Mouse (Mus musculus): ENCODE measurements at regions not wholly inside any gene's neighbourhood (a gene's known extent, or its start where the extent isn't known, plus 50 kb on each side); places are given as distances from the start of the nearest gene placed in this dataset.

DNA sequence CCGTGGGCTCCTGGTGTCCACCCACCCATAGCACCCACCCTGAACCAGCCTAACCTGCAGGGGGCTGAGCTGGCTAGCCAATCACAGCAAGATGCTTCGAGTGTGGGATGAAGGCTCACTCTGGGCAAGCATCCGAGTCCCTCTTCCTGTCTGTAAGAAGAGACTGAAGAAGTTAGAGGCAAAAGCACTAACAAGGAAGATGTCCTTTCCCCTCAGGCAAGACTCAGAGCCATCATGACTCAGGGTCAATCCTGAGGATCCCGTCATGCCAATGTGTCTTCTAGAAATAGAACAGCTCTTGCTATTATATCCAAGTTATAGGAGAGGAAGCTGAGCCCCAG is 163.6 kb downstream of the Trim29 start:
- Histone ChIP-seq H3K36me3 (ENCODE audit: control insufficient read depth, insufficient read depth, low read length) (no peaks in the 10 kb centered on the region), H3K4me3 (ENCODE audit: low read depth, low read length) (no peak overlapping the region), H3K27ac (ENCODE audit: low read length) (no peak overlapping the region), H3K9ac (ENCODE audit: low read depth, low read length) (no peak overlapping the region), H3K4me1 (ENCODE audit: control insufficient read depth, insufficient read depth, low read length) (peaks cover 9% of the 10 kb centered on the region; the same call in 1 of the 2 replicates), H3K4me2 (ENCODE audit: low read length) (no peak overlapping the region), H3K27me3 (ENCODE audit: control insufficient read depth, insufficient read depth, low read depth, low read length) (no peaks in the 10 kb centered on the region), H3K9me3 (replicated peaks; ENCODE audit: control insufficient read depth, low read length, poor library complexity, severe bottlenecking) (no peaks in the 10 kb centered on the region)
- WGBS = 72% methylated on average over 4 of the region's 4 CpGs
- no peak for ATAC-seq

DNA sequence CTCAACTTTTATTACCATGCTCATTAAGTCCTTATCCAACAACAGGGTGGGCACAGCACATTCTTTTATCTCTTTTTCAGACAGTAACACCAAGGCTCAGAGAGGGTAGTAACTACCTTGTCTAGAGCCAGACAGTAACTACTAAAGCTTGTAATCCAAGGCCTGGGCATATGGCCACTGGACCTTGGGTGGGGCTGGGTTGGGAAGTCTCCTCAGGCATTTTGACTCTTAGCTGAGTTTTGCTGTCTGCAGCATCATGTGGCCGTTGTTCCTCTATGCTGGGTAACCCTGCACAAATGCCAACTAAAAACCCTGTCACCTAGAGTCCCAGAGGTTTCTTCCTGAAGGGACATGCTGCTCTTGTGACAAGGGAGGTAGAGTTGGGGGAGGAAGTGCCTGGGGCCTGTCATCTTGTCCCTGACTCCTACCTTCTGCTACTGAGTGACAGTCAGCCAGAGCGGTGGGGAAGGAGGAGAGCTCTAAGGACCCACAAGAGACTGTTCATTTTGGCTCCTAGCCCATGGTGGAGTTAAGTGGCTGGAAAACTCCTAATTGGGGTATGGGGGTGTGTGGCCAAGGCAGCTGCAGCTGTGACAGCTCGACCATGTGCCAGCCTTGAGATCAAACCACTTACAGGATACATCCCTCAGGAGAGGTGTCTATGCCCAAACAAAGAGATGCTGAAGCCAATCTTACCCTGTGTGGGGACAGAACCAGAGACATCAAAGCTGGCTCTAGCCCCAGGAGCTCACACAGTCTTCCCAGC is 170.4 kb downstream of the Trim29 start:
- 66% methylated on average over 3 of the region's 3 CpGs for WGBS
- Histone ChIP-seq H3K4me1 (ENCODE audit: control insufficient read depth, insufficient read depth, low read length) (no peaks in the 10 kb centered on the region), H3K27me3 (ENCODE audit: control insufficient read depth, insufficient read depth, low read depth, low read length) (no peaks in the 10 kb centered on the region), H3K4me3 (ENCODE audit: low read depth, low read length) (no peak overlapping the region), H3K9me3 (replicated peaks; ENCODE audit: control insufficient read depth, low read length, poor library complexity, severe bottlenecking) (no peaks in the 10 kb centered on the region), H3K36me3 (ENCODE audit: control insufficient read depth, insufficient read depth, low read length) (no peaks in the 10 kb centered on the region), H3K27ac (ENCODE audit: low read length) (no peak overlapping the region), H3K4me2 (ENCODE audit: low read length) (no peak overlapping the region), H3K9ac (ENCODE audit: low read depth, low read length) (no peak overlapping the region)
- ATAC-seq = no peak

DNA sequence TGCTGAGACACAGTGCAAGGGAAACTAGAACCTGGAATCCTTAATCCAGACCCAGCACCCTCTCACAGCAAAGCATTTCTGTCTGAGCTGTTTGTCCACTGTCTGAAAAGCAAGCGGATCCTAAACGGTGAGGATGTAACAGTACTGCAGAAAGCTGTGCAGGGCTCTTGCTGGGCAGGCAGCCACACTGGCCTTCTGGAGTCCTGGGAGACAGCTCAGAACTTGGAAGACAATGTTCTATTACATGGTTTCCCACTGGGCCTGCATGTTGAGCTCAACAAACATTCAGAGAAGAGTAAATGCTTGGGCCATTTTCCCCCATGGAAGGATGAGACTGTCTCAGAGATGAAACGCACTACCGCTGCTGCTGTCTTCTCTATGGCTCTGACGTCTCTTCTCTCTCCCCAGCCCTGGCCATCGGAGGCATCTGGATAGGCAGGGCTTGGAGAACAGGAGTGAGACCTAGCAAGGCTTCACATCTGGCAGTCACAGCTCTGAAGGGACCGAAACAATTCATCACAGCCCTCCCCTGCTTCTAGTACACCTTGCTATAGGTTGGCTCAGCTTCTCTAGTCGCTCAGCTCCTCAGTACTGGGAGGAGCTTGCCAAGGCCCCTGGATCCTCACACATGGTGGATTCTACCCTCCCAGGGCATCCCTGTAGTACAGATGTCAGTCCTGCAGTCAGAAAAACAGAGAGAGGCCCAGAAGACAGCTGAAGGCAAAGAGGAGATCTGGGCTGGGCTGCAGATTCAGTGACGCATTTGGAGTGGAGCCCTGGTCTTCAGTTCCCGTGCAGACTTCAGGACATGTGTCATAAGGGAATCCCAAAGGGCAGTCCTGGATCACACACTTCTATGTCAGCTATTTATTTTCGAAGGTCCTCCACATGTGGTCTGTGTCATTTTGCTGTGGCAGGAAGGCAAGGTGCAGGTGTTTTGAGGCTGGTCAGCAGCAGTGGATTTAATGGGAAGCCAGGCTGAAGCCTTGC is 171.7 kb downstream of the Trim29 start:
- no peak overlapping the region for H3K27ac ChIP-seq (ENCODE audit: low read length)
- WGBS = 74% methylated on average over 11 of the region's 11 CpGs
- H3K4me2 ChIP-seq (ENCODE audit: low read length) = no peak overlapping the region
- no peak for ATAC-seq
- no peaks in the 10 kb centered on the region for H3K9me3 ChIP-seq (replicated peaks; ENCODE audit: control insufficient read depth, low read length, poor library complexity, severe bottlenecking)
- H3K9ac ChIP-seq (ENCODE audit: low read depth, low read length) = no peak overlapping the region
- no peaks in the 10 kb centered on the region for H3K4me1 ChIP-seq (ENCODE audit: control insufficient read depth, insufficient read depth, low read length)
- H3K4me3 ChIP-seq (ENCODE audit: low read depth, low read length) = no peak overlapping the region
- no peaks in the 10 kb centered on the region for H3K27me3 ChIP-seq (ENCODE audit: control insufficient read depth, insufficient read depth, low read depth, low read length)
- H3K36me3 ChIP-seq (ENCODE audit: control insufficient read depth, insufficient read depth, low read length) = no peaks in the 10 kb centered on the region

DNA sequence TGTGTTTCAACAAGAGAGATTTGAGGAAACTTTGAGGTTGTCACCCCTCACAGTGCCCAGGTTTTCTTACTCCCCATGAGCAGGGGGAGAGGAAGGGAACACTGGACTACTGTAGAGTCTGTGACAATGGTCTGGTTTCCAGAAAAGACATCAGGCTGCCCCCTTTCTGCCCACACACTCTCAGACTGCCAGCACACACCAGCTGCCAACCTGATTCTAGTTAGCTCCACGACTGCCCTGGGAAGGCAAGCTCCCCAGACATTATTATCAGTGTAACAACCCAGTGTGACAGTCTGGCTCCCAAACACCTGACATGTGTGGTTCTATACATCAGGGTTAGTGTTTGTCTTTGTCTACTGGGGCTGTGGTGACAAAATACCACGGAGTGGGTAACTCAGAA is 172.5 kb downstream of the Trim29 start:
- Histone ChIP-seq H3K4me3 (ENCODE audit: low read depth, low read length) (no peak overlapping the region), H3K9me3 (replicated peaks; ENCODE audit: control insufficient read depth, low read length, poor library complexity, severe bottlenecking) (no peaks in the 10 kb centered on the region), H3K27ac (ENCODE audit: low read length) (no peak overlapping the region), H3K9ac (ENCODE audit: low read depth, low read length) (no peak overlapping the region), H3K36me3 (ENCODE audit: control insufficient read depth, insufficient read depth, low read length) (no peaks in the 10 kb centered on the region), H3K4me1 (ENCODE audit: control insufficient read depth, insufficient read depth, low read length) (no peaks in the 10 kb centered on the region), H3K4me2 (ENCODE audit: low read length) (no peak overlapping the region), H3K27me3 (ENCODE audit: control insufficient read depth, insufficient read depth, low read depth, low read length) (no peaks in the 10 kb centered on the region)
- 79% methylated on average over 2 of the region's 2 CpGs for WGBS
- no peak for ATAC-seq

DNA sequence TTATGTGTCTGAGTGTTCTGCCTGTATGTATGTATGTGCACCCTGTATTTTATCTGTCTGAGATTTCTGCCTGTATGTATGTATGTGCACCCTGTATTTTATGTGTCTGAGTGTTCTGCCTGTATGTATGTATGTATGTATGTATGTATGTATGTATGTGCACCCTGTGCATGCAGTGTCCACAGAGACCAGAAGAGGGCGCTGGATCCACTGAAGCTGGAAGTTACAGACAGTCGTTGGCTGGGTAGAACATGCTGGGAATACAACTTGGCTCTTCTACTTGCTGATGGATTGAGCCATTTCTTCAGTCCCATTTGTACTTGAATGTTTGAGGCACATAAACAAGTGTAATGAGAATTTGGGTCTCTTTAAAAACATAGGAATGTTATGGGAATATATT is 173.3 kb downstream of the Trim29 start:
- Histone ChIP-seq H3K4me1 (ENCODE audit: control insufficient read depth, insufficient read depth, low read length) (no peaks in the 10 kb centered on the region), H3K27ac (ENCODE audit: low read length) (no peak overlapping the region), H3K9me3 (replicated peaks; ENCODE audit: control insufficient read depth, low read length, poor library complexity, severe bottlenecking) (no peaks in the 10 kb centered on the region), H3K36me3 (ENCODE audit: control insufficient read depth, insufficient read depth, low read length) (no peaks in the 10 kb centered on the region), H3K4me2 (ENCODE audit: low read length) (no peak overlapping the region), H3K4me3 (ENCODE audit: low read depth, low read length) (no peak overlapping the region), H3K9ac (ENCODE audit: low read depth, low read length) (no peak overlapping the region), H3K27me3 (ENCODE audit: control insufficient read depth, insufficient read depth, low read depth, low read length) (no peaks in the 10 kb centered on the region)
- 87% methylated on average over 2 of the region's 2 CpGs for WGBS
- ATAC-seq = no peak

DNA sequence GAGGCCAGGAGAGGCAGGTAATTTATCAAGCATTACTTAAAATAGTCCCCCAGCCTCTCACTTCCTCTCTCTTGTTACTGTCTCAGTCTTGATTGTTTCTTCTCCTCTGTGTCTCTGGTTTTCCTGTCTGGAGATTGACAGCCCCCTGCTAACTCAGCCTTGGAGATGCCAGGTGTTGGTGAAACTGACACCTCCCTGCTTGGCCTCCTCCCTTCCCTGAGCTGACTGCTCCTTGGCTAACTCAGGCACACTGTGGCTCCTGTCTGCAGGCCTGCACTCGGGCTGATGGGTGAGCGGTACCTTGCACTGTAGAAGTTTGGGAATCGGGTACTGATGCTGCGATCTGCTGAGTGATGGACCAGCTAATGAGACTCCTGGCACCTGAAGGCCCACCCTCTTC is 176.1 kb downstream of the Trim29 start:
- H3K9me3 ChIP-seq (replicated peaks; ENCODE audit: control insufficient read depth, low read length, poor library complexity, severe bottlenecking) = no peaks in the 10 kb centered on the region
- no peak overlapping the region for H3K4me2 ChIP-seq (ENCODE audit: low read length)
- H3K27ac ChIP-seq (ENCODE audit: low read length) = no peak overlapping the region
- no peak overlapping the region for H3K4me3 ChIP-seq (ENCODE audit: low read depth, low read length)
- 84% methylated on average over 4 of the region's 4 CpGs for WGBS
- no peak overlapping the region for H3K9ac ChIP-seq (ENCODE audit: low read depth, low read length)
- no peak for ATAC-seq
- peaks cover 4% of the 10 kb centered on the region; the same call in 1 of the 2 replicates for H3K4me1 ChIP-seq (ENCODE audit: control insufficient read depth, insufficient read depth, low read length)
- no peaks in the 10 kb centered on the region for H3K36me3 ChIP-seq (ENCODE audit: control insufficient read depth, insufficient read depth, low read length)
- no peaks in the 10 kb centered on the region for H3K27me3 ChIP-seq (ENCODE audit: control insufficient read depth, insufficient read depth, low read depth, low read length)

DNA sequence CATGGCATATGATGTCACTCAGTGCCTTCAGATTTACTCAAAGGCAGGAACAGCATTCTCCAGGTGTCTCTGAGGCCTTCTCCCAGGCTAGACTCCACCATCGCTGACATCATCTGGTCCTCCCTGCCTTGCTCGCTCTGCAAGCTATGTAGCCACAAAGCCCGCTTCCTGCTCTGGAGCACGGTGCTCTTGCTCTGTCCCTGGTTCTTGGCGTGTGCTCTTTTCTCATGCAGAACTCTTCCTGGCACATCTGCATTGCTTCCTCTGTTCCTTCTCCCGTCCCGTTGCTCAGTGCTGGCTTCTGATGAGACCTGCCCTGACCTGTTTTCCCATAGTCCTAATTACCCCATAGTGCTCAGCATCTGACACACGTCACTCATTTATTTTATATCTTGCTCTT is 178.6 kb downstream of the Trim29 start:
- H3K9ac ChIP-seq (ENCODE audit: low read depth, low read length) = no peak overlapping the region
- H3K9me3 ChIP-seq (replicated peaks; ENCODE audit: control insufficient read depth, low read length, poor library complexity, severe bottlenecking) = no peaks in the 10 kb centered on the region
- H3K4me3 ChIP-seq (ENCODE audit: low read depth, low read length) = no peak overlapping the region
- H3K27ac ChIP-seq (ENCODE audit: low read length) = no peak overlapping the region
- WGBS = 71% methylated on average over 8 of the region's 8 CpGs
- H3K27me3 ChIP-seq (ENCODE audit: control insufficient read depth, insufficient read depth, low read depth, low read length) = no peaks in the 10 kb centered on the region
- peaks cover 4% of the 10 kb centered on the region; the same call in 1 of the 2 replicates for H3K4me1 ChIP-seq (ENCODE audit: control insufficient read depth, insufficient read depth, low read length)
- no peak overlapping the region for H3K4me2 ChIP-seq (ENCODE audit: low read length)
- H3K36me3 ChIP-seq (ENCODE audit: control insufficient read depth, insufficient read depth, low read length) = no peaks in the 10 kb centered on the region
- ATAC-seq = no peak

DNA sequence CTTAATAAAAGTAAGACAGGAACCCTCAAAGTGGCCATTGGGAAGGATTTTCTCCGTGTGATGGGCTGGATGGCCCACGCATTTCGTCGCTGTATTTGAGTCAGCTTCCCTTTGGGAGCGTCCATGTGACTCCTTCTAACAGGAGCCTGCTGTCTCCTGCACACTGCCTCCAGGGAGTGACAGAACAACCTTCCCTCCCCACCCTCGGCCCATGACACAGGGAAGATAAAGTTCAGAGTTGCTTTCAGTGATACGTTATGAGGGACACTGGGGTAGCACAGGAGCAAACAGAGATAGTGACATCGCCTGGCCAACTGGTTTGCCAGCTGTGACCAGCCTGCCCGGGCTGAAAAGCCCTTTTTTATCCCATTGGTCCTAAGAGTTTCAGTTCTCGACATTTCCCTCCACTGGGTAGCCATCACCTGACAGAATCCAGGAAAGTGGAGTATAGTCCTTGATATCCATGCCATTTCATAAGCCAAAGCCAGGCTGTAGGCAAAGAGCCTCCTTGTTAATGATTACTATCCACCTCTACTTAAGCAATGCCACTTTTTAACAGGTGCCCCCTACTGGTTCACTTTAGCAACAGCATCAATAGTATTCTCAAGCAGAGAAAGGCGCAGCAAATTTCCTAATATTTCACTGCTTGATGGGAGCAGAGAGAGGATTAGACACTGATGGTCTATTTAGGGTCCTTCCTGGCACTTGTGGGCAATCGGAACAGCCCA is 180.5 kb downstream of the Trim29 start:
- peaks cover 4% of the 10 kb centered on the region; the same call in 1 of the 2 replicates for H3K4me1 ChIP-seq (ENCODE audit: control insufficient read depth, insufficient read depth, low read length)
- H3K9me3 ChIP-seq (replicated peaks; ENCODE audit: control insufficient read depth, low read length, poor library complexity, severe bottlenecking) = no peaks in the 10 kb centered on the region
- whole genome bisulfite sequencing = 78% methylated on average over 12 of the region's 12 CpGs
- no peaks in the 10 kb centered on the region for H3K27me3 ChIP-seq (ENCODE audit: control insufficient read depth, insufficient read depth, low read depth, low read length)
- H3K4me3 ChIP-seq (ENCODE audit: low read depth, low read length) = no peak overlapping the region
- H3K36me3 ChIP-seq (ENCODE audit: control insufficient read depth, insufficient read depth, low read length) = no peaks in the 10 kb centered on the region
- H3K4me2 ChIP-seq (ENCODE audit: low read length) = no peak overlapping the region
- H3K27ac ChIP-seq (ENCODE audit: low read length) = no peak overlapping the region
- ATAC-seq = no peak
- H3K9ac ChIP-seq (ENCODE audit: low read depth, low read length) = no peak overlapping the region
